Mouse (Mus musculus): Measurements from ENCODE around the gene Ubxn11. TPM values are rescaled to one million over a fixed set of nuclear protein-coding genes. Genes with fewer than 3 reads are reported as not detected.

The Ubxn11 gene
- 1 to 10 TPM; 1.2 to 2.0 TPM for total RNA-seq (2021)

DNA sequence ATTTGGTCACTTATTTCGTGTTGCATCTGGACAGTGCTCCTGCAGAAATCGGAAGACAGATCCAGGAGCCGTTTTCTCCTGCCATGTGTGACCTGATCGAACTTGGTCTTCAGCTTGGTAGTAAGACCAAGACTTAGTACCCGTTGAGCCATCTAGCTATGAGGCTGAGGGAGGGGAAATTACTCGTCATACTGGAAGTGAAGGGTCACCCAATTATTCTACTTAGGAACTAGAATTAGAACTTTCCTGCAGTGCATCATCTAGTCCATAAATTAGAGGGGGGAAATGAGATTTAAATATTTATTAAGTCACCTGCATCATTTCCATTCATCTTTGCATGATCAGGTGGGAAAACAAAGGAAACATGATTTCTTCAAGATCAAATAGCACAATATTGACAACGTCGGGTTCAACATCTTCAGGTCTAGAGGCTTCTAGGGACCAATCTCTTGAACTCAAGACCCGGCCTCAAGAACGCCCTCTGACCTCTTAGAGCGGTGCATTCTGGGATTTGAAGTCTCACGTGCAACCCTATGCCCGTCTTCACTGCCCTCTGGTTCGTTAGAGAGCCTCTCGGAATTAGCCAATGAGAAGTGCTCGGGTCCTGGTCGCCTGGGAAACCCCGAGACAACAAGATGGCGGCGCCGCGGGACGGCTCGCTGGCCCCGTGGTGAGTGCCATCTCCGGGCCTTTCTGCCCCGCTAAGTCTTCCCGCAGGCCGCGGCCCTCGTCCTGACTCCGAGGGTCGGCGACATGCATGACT is at the start of gene Ubxn11:
Gene Ubxn11, plus strand, starts transcription at position 592 of the 763 bp plus-strand sequence.
- DNase-seq = peak; percentile 85

GRCm38 (mm10) chr4:134053538-134053937 is 48.8 kb upstream of the Ubxn11 start, which contains the start of gene Zfp683:
Gene Zfp683, plus strand, starts transcription at chr4:134053838.
- no peak for DNase-seq

DNA sequence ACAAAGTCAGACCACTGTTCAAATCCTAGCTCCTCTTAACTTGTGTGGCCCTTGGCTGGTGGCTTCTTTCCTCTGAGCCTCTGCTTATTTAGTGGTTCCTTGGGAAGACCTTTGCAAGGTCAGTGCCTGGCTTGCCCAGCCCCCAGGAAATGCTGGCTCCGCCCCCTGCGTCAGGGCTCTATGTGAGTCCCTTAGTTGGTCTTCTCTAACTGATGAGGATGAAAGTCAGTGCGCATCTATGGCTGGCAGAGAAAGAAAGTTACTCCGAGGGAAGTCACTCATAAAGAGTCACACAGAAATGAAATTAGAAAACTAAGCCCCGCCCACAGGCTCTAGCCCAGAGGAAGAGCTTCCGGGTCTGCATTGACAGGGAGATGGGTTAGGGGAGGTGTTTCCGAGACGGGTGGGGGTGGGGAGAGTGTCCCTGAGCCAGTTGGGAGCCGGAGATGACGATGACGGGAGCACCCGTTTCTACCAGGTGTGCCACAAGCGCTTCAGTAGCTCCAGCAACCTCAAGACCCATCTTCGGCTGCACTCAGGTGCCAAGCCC is 44.1 kb upstream of the Ubxn11 start:
- DNase-seq = no peak

DNA sequence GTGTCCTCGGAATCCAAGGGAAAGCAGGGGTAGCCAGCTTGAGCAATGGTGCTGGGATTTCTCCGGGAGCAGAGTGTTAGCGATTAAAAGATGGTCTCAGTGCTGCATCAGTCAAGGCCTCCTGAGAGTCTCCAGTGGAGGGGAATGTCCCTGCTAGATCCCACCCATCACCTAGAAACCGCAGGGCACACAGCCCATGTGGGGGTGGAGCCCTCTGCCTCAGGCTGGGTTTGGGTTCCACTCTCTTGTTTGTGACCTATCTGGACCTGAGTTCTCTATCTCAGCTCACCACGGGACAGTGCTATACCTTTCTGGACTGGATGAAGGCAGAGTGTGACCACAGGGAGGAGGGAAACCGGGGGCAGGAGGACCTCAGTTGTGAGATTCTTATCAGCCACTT is 43.5 kb upstream of the Ubxn11 start:
- no peak for DNase-seq

DNA sequence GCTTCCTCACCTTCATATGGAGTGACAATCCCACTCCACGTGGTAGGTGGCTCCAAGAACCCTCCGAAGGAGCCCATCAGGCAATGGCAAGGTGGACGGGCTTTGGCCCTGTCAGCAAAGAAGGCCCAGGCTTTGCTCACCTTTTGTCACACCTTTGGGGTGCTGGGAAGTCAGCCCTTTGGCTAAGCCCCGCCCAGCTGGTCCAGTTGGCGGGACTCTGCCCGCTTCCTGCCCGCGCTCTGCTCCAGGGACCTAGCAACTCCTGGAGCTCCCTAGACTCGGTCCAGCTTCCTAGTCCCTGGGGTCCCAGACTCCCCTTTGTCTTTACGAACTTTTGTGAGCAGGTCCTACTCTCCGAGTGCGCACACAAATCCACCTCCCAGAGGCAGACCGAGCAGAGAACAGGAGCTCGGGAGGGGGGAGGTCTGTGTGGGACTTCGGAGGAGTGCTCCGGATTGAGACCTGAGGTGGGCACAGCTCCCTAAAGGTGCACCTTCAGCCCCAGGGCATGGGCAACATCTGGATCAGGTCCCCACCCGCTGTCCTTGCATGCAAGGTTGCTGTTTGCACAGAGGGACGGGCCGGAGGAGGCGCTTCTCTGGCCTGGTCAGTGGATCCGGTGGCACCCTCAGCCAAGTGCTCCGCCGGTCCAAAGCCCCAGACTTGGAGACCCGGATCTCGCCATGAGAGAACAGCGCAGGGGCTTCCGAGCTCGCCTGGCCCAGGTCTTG is 42.1 kb upstream of the Ubxn11 start, which contains the start of gene Crybg2:
Gene Crybg2, plus strand, starts transcription at position 681 of the 731 bp plus-strand sequence.
- DNase-seq = no peak

GRCm38 (mm10) chr4:134061166-134061830 is 41.1 kb upstream of the Ubxn11 start:
- DNase-seq = no peak

DNA sequence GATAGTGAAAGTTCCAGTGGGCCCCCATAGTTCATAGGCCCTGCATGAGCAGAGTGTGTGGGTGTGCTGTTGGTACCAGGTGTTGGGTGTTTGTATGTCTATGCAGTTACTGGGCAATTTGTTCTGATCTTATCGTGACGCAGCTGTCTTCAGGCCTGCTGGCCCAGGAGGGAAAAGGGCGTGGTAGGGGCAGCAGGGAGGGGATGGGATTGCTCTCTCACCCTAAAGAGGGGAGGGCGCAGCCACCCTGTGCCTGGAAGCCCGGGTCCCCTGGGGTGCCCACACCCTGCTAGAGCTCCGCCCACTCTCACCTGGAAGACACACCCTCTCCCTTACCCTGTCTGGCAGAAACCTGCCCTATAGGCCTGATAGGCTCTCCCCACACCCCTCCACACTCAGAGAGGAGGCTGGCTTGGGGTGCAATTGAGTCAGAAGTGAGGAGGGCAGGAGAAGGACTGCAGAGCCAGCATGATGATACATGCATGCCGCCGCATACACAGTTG is 40.4 kb upstream of the Ubxn11 start:
- no peak for DNase-seq

- DNase-seq = no peak
These were observed 39.8 kb upstream of the Ubxn11 start for GRCm38 (mm10) chr4:134062561-134062960.

- no peak for DNase-seq
These were observed 36.9 kb upstream of the Ubxn11 start for GRCm38 (mm10) chr4:134065431-134066004.

GRCm38 (mm10) chr4:134067383-134067782 is 35.0 kb upstream of the Ubxn11 start:
- DNase-seq = no peak

- DNase-seq = no peak
These were observed 34.4 kb upstream of the Ubxn11 start for GRCm38 (mm10) chr4:134067833-134068544.

GRCm38 (mm10) chr4:134068793-134069580 is 33.4 kb upstream of the Ubxn11 start:
- DNase-seq = no peak

GRCm38 (mm10) chr4:134078694-134079093 is 23.7 kb upstream of the Ubxn11 start:
- DNase-seq = peak; percentile 68

DNA sequence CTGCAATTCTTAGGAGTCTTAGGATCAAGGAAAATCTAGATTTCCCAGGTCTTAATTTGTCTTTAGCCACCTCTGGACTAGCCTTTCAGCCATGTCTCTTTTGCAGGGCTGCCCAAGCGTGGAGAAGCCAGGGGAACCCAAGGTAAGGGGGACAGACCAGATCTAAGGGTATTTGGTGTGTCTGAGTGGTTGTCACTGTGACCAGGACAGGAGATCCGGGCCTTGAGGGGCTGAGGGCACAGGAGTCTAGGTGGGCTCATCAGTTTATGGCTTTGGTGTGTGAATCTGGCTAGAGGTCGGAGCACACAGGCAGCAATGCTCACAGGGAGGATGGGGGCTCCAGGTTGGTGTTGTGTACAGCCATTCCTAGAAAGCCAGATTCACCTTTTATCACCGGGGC is 21.7 kb upstream of the Ubxn11 start:
- no peak for DNase-seq

DNA sequence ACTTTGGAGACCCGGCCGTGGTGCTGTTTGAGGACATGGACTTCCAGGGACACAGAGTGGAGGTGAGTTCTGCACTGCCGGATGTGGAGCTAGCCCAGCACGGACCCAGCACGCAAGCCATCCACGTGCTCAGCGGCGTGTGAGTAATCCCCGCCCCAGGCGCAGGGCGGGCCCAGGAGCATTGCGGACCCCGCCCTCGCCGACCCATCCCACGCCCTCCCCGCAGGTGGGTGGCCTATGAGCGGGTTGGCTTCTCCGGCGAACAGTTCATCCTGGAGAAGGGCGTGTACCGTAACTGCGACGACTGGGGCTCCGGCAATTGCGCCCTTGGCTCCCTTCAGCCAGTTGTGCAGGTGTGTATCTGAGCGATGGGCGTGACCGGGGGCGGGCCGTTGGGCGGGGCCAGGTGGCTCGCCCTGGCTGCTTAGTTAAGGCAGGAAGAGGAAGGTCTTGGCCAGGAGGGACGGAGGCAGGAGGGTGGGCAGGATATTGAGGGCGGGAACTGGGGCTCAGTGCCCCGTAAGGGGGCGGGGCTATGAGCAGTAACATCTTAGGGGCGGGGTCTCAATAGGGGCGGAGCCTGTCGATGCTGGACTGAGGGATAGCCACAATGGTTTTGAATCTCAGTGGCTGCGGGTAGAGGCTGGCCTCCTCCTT is 20.5 kb upstream of the Ubxn11 start:
- DNase-seq = peak; percentile 45

DNA sequence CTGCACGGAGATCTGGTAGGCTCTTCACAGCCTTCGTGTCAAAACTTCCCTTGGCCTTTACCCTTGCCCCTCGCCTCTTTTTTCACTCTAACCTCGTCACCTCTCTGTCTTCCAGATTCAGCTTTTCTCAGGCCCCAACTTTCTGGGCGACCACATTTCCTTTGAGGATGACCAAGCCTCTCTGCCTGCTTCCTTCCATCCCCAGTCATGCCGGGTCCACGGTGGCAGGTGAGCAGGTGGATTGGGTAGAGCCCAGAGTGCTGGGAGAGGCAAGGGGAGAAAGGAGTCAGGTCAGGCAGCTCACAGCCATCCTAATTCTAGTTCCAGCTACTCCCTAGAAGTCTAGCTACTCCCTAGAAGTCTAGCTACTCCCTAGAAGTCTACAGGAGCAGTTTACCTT is 19.9 kb upstream of the Ubxn11 start:
- DNase-seq = no peak

DNA sequence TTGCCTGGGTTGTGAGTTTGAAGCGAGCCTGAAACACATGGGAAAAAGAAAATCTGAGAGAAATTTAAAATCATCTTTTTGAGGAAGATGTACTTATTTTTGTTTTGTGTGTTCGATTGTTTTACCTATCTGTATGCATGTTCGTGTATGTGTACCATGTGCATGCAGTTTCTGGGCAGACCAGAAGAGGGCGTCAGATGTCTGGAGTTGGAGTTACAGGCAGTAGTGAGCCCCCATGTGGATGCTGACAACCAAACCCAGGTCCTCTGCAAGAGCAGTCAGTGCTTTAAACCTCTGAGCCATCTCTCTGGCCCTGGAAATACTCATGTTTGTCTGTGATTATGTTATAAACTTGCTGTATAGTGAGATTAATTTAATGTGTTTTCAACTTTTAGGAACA is 17.4 kb upstream of the Ubxn11 start:
- DNase-seq = no peak

- DNase-seq = peak; percentile 47
These were observed 15.0 kb upstream of the Ubxn11 start for GRCm38 (mm10) chr4:134087412-134087811.

DNA sequence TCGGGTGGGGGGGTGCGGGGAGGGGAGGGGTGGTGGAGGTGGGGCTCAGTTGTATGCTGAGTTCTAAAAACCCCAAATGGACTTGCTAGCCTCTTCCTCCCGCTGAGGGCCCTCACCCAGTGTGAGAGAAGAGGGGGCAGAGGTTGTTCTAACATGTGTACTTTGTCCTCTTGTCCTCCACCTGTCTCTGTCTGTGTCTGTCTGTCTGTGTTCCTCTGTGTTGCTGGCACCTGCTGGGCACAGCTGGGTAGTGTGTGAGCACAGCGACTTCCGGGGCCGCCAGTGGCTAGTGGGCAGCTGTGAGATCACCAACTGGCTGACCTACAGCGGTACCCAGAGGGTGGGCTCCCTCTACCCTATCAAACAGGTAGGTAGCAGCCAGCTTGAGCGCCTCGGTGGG is 13.3 kb upstream of the Ubxn11 start:
- DNase-seq = no peak

DNA sequence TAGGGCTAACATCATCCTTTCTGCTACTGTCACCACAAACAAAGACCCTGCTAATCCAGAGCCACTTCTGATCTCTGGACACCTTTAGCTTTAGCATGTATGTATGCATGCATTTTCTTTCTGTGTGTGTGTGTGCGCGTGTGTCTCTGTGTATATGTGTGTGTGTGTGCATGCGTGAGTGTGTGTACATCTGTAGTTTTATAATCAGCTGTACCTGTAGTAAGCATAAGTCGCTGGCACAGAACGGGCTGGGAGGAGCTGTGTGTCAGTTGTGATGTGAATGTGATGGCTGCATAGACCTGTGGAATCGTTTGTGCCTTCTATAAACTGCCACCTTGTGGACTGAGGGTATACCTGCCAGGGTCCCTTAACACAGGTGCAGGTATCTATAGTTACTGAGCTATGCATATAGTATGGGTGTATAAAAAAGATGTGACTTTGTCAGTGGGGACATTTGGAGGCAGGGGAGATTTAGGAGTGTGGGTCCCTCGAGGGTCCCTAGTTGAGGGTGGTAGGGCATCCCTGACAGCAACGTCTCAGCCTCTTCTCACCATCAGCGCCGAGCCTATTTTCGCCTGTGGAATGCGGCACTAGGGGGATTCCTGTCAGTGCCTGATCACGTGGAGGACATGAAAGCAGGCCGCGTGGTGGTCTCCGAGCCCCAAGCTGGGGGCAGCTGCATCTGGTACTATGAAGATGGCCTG is 11.7 kb upstream of the Ubxn11 start:
- no peak for DNase-seq
